Mouse (Mus musculus) layer of hippocampus, postnatal 25 days (tissue): ENCODE results near the gene Rora. TPM values are rescaled to one million over a fixed set of nuclear protein-coding genes. Genes with fewer than 3 reads are reported as not detected.

ENCODE experiments used
- DNase-seq, 2 experiments: peaks; one replicate each; pipeline ENCODE4 v3.0.0; 2022; ENCODE audit warnings: mixed read lengths in 2 of 2, low spot score in 1 of 2; ENCODE audit errors: extremely low spot score in 1 of 2
- total RNA-seq, 2 experiments: library from RNA; stranded (reverse); gene quantifications; 2 replicates each; pipeline ENCODE4 v1.2.3; 2021

Gene Rora
- total RNA-seq, 2 experiments from 2014 or later = 27.4 to 27.6 TPM

GRCm38 (mm10) chr9:68807735-68808134 lies 154.1 kb downstream of the Rora start:
- no peak for DNase-seq

GRCm38 (mm10) chr9:68809536-68809935 lies 155.9 kb downstream of the Rora start:
- DNase-seq = no peak

- no peak for DNase-seq
Measured at GRCm38 (mm10) chr9:68814723-68815122, 161.1 kb downstream of the Rora start.

GRCm38 (mm10) chr9:68815877-68816276 lies 162.3 kb downstream of the Rora start:
- DNase-seq = no peak

GRCm38 (mm10) chr9:68820036-68820435 lies 166.4 kb downstream of the Rora start:
- no peak for DNase-seq

GRCm38 (mm10) chr9:68820478-68820877 lies 166.9 kb downstream of the Rora start:
- no peak for DNase-seq

DNA sequence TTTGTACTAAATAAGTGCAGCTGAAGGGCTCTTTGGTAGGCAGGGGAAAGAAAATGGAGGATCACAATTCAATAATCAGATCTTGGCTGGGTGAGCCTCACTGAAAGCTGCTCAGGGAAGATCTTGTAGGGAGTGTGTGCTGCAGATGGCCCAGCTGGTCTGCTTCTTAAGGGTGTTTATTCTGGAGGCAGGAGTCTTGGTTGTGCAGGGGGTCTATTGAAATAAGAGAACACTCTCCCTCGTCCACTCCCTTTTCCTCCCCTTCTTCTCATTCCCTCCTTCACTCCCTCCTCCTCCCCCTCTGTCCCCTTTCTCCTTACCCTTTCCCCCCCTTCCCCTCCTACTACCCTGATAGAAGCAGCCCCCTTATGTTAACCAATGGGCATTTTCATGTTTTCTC lies 167.8 kb downstream of the Rora start:
- no peak for DNase-seq

GRCm38 (mm10) chr9:68823292-68823691 lies 169.7 kb downstream of the Rora start:
- DNase-seq = no peak

GRCm38 (mm10) chr9:68825107-68825506 lies 171.5 kb downstream of the Rora start:
- DNase-seq = no peak

DNA sequence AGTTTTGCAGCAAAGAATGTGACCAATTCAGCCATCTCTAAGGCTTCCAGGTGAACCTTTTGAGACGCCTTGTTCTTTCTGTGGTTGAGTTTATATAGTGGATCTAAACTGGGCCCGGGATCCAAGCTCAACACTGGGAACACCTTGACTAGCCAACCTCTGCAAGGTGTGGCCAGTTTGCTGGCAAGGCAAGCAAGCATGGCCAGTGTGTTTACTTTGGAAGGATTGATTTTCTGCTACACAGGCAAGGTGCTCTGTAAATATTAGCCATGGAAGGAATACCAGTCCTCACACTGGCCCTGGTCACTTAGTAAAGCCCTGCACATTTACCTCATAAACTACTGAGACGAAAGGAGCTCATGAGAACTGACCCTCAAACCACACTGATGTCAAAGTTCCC lies 172.3 kb downstream of the Rora start:
- DNase-seq = no peak

DNA sequence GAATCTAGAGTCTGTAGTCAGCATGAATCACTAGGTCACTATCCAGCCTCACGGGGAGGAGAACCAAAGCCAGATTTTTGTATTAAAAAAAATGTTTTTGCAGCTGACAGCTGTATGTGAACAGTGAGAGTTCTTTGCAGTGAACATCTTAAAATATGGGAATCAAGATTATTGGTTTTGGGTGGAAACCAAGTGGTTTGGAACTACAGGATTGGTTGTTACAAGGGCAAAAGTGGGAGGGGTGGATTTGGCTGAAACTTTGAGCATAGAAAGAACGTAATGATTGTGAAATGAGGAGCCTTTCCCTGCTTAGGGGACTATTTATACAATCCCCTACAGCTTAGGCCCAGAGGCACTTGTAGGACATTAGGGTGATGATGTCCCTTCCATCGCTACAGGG lies 173.9 kb downstream of the Rora start:
- no peak for DNase-seq

- peak in 1 of 2 experiments; percentile 17 for DNase-seq
Measured at GRCm38 (mm10) chr9:68829903-68830302, 176.3 kb downstream of the Rora start.

- no peak for DNase-seq
Measured at GRCm38 (mm10) chr9:68833323-68833722, 179.7 kb downstream of the Rora start.

GRCm38 (mm10) chr9:68835037-68835649 lies 181.6 kb downstream of the Rora start:
- DNase-seq = no peak

- DNase-seq = no peak
Measured at GRCm38 (mm10) chr9:68842134-68842892, 188.7 kb downstream of the Rora start.

DNA sequence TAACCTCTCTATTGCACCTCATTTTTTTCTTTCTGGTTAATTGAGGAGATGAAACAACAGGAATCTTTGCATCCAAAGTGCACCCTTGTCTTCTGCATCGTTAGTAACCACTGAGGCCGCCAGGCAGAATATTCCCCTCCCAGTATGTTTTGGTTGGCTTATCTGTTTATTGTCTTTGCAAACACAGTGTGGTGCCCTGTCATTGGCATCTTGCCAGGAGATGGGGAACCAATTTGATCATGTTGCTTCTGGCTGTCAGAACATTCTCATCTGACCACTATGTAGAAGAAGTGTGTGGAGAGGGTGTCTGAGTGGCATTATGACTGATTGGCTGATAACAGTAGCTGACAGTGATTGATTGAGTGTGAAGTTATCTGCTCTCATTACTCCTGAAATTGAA lies 192.0 kb downstream of the Rora start:
- DNase-seq = no peak

DNA sequence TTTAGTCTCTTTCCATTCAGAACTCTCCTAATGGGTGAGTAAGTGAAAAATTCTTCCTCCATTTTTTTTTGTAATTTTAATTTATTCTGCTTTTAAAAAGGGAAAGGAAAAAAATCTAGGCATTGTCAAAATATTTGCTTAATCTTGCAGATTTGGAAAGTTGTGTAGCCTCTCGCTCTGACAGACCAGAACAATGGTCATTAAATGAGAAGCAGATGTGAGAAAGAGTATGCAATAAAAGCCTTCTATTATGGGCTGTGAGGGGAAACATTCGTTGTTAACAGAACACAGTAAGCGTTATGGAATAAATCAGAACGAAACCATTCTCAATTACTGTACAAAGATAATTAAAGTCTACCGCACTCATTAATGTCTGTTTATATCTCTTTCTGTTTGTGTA lies 196.7 kb downstream of the Rora start:
- no peak for DNase-seq

- DNase-seq = no peak
Measured at GRCm38 (mm10) chr9:68852201-68852600, 198.6 kb downstream of the Rora start.

DNA sequence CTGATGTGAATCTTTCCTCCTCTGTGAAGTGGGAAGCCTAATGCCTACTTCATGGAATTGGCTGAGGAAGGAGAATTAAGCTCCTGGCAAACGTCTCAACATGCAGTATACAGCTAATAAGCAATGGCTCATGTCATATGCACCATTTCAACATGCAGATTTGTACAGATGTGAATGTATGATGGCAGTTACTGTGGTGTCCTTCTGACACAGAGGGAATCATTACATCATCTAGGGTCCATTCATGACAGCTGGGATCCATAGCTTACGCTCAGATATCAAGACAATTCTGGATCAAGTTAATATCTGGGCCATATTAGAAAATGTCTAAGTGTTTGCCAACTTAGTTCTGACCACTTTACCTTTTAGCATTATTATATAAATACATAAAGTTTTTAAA lies 199.3 kb downstream of the Rora start:
- DNase-seq = no peak

GRCm38 (mm10) chr9:68859500-68859899 lies 205.9 kb downstream of the Rora start:
- DNase-seq = no peak

DNA sequence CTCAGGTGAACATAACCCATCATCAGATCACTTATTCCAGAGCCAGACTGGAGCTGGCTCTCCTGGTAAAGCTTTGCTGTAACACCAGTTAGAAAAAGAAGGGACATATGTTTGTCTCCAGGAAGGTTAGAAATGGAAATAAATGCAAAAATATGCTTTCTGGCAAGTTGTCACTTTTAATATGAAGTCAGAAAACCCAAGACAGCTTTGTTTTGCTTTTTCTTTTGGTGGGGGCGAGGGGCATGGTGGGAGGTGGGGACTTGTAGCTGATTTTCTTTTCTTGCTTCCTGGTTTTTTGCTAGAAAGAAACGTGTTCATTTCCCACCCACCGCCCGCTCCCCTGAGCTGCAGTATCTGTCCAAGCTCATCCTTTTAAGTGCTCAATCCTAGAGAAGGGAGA lies 212.7 kb downstream of the Rora start:
- DNase-seq = no peak

GRCm38 (mm10) chr9:68873838-68874237 lies 220.3 kb downstream of the Rora start:
- no peak for DNase-seq
